Mouse (Mus musculus): ENCODE results near the gene Plod2.

Plod2 gene

GRCm38 (mm10) chr9:92555006-92555958 lies 13.3 kb downstream of the Plod2 start:
- DNase-seq = no peak

- DNase-seq = no peak
Observed at GRCm38 (mm10) chr9:92559750-92560149, 17.7 kb downstream of the Plod2 start.

GRCm38 (mm10) chr9:92560840-92561547 lies 19.0 kb downstream of the Plod2 start:
- DNase-seq = no peak

GRCm38 (mm10) chr9:92562416-92562815 lies 20.4 kb downstream of the Plod2 start:
- no peak for DNase-seq

DNA sequence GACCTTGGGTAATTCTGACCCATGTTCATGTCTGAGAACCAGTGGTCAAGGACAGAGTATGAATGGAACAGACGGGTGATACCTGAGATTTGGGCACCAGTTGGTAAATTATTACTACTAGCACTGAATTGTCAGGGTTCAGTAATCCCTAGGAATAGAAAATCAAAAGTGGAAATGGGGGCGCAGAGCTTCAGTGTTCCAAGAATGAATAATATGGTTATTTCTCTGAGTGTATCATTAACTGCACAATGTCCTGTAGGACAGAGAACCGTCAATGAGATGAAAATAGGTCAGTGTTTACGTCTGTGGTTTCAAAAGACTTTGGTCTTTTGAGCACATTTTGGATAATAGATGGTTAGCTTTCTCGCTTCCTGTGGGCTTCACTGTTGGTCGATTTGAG lies 21.3 kb downstream of the Plod2 start:
- no peak for DNase-seq

- no peak for DNase-seq
Observed at GRCm38 (mm10) chr9:92564391-92564790, 22.4 kb downstream of the Plod2 start.

DNA sequence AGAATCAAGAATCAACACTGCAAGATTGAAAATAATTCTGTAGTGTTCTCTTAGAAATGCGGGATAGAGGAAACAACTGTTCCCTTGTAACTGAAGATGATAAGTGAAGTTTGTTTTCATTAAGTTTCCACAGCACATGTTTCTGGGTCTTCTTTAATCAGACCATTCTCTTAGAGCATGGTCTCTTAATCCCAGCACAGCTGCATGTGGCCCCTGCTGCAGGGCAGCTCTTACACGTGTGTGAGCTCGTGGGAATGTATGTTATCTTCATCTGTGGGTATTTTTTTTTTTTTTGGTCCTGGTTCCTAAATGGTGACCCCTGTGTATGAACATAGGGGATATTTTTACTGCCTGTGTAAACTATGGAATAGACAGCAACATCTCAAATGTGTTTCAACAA lies 24.2 kb downstream of the Plod2 start:
- DNase-seq = no peak

DNA sequence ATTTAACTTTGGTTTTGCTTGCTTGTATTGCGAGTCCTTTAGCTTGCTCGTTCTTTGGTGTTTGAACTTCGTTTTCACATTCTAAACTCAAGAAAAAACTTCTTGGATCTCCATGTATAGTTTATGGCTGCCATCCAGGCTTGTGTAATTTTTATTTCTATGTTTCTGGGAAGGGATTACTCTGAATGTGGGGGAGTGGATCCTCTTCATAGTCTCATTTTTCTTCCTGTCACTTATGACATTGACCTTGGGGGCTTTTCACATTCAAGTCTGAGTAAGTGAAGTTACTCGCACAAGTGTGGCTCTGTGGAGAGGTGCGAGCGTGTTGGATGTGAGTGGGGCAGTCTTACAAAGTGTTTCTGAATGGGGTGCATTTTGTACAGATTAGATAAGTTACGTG lies 25.5 kb downstream of the Plod2 start:
- no peak for DNase-seq

DNA sequence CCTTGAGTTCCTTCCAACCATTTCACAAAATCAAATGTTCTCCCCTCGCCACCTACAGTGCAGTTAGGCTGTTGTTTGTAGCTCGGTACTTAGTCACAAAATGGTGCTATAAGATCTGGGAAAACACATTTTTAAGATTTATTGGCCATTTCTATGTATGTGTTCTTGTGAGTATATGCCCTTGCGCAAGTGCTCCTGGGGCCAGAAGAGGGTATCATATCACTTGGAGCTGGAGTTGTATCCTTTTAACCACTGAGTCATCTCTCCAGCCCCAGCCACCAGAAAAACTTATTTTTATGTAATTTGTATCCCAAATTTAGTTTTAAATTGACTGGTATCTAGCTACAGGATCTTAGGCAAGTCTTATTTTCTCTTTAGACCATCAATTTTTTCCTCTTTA lies 26.8 kb downstream of the Plod2 start:
- no peak for DNase-seq

DNA sequence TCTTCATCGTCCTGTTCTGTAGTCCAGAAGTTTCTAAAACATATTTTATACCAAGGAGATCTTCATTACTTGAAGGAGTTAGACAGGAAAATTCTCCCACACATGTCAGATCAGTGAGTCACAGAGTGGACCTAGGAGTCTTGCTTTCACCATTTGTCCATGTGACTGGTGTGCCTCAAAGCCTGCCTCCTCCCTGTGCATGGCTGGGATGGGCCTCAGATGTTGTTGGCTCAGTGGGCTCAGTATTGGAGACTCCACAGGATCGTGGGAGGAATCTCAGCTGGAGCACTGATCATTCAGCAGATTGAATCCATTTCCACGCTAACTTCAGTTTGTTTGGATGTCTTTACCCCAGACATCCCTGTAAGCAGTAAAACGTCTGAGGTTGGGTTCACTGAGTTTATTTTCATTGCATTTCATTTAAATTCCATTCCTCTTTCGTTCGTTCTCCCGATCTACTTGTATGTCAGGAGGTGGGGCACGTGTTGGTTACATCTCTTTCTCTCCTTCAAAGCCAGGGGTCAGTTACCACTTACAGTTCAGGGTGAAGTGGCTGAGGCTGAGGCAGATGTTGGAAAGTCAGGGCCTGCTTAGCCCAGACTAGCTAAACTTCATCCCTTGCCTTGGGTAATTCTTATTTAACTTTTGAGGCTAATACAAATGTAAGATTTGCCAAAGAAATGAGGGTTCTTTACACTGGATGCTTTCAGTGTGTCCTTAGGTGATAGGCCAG lies 30.5 kb downstream of the Plod2 start:
- DNase-seq = no peak

DNA sequence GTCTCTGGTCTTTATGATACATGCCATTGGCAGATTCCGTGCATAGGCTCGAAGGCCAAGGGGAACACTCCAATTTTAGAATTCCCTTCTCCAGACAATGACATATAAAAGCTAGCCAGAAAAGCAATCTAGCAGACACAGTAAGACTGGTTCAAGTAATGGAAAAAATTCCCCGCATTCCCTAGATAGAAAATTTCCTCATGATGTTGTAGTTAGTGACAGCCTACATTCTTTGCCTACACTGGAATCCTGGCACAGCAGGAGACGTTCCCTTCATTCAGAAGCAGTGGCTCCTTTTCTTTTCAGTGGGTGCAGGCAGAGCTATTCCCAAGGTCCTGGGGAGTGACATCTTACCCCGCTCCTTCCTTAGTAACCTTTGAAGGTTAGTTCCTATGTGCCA lies 41.9 kb downstream of the Plod2 start:
- no peak for DNase-seq

DNA sequence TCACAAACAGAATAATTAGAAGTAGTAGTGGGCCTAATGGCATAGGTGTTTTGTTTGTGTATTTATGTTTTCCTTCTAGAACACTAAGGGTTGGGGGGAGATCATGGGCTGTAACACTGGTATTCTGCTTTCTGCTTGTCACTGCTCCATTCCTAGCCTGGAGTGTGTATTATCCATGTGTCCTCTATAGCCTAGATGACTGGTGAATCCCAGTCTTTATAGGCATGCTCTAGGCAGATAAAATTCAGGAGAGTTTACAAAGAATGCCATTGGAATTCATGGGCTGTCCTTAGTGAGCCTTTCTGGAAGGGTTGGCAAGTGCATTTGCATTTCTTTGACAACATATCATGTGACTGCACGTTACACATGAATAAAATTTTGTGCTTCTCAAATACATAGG lies 44.0 kb downstream of the Plod2 start:
- DNase-seq = no peak

GRCm38 (mm10) chr9:92587391-92587790 lies 45.4 kb downstream of the Plod2 start:
- no peak for DNase-seq

DNA sequence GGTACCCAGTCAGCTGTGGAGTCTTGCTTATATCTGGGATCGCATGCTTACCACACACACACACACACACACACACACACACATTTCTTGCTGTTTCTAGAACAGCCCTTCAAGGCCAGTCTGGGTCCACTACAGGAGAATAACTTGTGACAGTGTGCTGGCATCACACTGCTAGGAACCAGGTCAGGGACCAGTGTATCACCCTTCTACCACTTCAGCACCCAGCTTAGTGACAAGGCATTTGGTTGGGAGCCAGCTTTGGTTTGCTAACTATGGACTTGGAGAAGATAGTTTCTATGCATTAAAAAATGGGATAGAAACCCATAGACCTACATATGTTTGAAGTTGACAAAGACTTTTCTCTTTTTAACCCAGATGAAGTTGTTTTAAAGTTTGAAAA lies 46.2 kb downstream of the Plod2 start:
- no peak for DNase-seq

DNA sequence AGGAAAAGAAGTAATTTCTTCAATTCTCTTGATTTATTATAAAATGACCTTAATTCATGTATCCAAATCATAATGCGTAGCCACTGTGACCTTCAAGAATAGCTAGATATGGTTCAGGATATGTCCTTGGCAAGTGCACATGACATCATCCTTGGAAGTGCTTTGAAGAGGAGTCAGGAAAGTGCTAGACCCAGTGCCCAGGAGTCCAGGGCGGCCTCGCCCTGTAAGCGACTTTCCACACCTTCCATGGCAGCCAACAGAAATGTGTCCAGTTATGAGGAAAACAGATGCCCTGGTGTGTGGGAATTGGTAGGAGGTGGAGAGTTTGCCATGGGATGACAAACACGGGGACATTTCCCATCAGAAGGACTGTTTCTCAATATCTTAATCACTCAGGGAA lies 47.0 kb downstream of the Plod2 start:
- DNase-seq = no peak

DNA sequence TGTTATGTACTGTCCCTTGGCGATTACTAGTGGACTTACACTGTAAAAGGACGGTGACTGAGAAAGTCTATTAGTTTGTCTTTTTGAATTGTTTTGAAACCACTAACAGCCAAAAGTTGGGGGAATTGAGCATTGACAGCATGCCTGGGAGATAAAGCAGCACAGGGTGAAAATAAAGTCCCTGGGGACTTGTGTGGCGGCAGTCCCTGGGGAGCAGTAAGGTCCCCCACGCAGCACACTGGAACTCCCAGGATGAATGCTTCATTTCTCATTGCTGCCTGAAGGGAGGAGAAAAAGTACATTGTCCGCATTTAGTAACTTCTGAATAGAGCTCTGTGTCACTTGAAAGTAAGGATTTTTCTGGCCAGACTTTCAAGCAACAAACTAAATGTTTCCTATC lies 49.5 kb downstream of the Plod2 start:
- DNase-seq = no peak

- DNase-seq = no peak
Observed at GRCm38 (mm10) chr9:92592757-92593156, 50.7 kb downstream of the Plod2 start.

- no peak for DNase-seq
Observed at GRCm38 (mm10) chr9:92594491-92594890, 52.5 kb downstream of the Plod2 start.

DNA sequence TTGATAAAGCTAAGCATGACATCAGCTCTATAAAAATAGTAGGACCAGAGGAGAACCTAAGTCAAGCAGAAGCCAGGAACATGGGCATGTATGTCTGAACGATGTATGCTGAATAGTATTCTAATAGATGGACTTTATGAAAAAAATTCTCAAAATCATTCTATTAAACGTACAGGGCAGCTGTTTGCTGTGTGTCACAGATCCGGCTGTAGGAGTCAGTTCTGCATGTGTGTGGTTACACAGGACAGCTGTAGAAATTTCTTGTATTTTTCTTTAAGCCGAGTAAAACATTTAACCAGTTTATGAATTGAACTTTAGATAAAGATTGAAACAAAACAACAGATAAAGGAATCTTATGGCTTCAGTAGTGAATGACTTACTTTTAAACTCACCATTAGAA lies 53.3 kb downstream of the Plod2 start:
- DNase-seq = no peak

GRCm38 (mm10) chr9:92596916-92597547 lies 55.0 kb downstream of the Plod2 start:
- no peak for DNase-seq

DNA sequence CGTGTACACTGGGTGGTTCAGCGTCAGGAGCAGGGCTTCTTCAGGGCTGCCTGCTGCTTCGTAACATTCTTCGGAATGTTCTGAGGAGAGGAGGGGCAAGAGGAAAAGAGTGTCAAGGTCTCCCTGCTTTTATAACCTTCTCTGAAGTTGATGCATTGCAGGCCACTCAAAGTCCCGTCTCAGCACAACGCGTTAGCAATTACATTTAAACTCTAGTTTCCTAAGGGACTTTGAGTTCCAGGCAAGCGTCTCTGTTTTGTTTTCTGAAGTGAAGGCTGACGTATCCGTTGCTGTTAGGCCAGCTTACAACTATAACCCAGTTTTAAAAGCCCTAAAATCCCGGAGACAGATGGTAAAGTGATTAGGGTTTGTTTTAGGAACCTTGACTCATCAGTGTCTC lies 55.8 kb downstream of the Plod2 start:
- no peak for DNase-seq

DNA sequence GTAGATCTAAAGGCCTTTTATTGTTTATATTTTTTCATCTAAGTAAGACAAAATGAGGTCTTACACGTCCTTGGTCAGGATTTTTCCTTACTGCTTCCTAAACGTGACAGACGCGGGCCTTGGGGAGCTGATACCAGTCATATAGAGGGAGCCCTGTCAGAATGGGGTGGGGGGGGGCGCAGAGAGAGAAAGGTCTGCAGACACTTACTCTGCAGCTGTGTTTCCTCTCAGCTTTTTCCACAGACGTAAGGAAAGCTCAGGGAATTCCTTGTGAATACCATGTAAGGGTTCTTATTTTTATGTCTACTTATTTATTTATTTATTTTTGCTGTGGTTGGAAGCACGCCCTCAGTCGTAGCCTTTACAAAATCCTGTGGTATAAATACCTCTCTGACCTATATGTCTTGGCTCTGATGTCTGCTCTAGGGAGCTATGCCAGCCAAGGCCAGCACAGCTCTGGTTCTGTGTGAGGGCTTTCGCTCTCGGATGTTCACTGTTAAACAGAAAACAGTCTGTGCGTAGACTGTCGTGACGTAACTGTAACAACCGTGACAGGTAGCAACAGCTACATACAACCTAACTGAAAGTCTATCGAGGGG lies 58.0 kb downstream of the Plod2 start:
- no peak for DNase-seq

- DNase-seq = no peak
Observed at GRCm38 (mm10) chr9:92601551-92601950, 59.5 kb downstream of the Plod2 start.
